Mouse (Mus musculus) frontal cortex, postnatal 14 days (tissue): ENCODE measurements around the gene Olfr699.
"Not testable (repeated sequence)": the region's sequence is repeated elsewhere in the genome, so short reads cannot be mapped to it uniquely, and the experiment has no call there.

ENCODE experiments used
- DNase-seq, 2 experiments: peaks; one replicate each; pipeline ENCODE4 v3.0.0; 2022; ENCODE audit warnings: low spot score in 2 of 2

The Olfr699 gene

DNA sequence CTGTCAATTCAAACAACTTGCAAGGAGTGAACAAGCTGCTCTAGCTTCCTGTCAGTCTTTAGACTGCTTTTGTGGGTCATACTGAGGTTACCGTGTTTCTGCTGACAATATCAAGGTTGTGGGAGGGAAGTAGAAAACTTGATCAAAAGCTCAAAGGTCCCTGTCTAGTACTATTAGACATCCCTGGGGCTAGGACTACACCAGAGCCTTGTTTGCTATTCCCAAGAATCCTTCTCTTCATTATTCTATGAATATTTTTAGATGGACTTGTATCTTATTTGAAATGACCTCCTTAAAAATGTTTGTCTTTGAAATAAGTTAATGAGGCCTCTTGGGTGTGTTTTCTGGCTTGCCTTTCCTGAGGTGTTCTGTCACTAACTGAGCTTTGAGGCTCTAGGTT lies at the start of gene Olfr699:
Olfr699 (minus strand) TSS at position 101 of the 400 bp plus-strand sequence.
- no peak for DNase-seq

DNA sequence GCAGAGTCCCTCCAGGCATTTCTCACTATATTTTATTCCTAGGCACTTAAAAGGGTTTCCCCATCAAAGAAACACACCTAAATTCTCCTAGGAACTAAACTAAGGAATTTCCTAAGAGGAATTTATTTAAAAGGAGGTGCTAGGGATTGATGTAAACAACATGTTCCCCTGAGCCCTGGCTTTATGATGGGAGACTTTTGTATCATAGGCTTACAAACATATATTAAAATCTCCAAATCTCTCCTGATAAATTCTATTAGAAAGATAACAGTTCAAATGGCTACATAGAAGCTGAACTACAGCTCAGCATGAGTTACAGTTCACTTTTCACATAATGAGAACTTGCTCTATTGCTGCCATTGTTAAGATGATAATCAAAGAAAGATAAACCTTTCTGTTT lies 40.8 kb upstream of the Olfr699 start, which contains the start of gene Olfr702:
Olfr702 (minus strand) TSS at position 101 of the 400 bp plus-strand sequence.
- DNase-seq = no peak

DNA sequence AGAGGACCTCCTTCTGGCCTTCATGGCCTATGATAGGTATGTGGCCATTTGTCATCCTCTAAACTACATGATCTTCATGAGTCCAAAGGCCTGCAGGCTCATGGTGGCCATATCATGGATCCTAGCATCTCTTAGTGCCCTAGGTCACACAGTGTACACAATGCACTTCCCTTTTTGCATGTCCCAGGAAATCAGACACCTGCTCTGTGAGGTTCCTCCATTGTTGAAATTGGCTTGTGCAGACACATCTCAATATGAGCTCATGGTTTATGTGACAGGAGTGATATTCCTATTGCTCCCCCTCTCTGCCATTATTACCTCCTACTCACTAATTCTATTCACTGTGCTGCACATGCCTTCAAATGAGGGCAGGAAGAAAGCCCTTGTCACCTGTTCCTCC lies 25.4 kb upstream of the Olfr699 start:
- DNase-seq = no peak

DNA sequence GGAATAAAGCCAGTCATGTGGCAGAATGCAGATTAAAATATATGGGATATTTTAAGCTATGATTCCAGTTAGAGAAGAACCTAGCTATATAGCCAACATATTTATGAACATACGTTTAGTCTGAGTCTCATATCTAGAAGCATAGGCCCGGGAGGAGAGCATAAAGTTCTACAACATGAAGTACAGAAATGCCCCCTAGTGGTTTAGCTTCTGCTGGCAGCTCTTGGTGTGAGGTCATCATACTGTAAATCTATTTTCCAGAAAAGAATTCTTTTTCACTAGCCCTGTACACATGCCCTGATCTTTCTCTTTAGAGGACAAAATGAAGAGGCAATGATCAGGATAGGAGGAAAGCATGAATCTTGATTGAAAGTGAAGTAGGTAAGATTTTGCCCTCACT lies 22.8 kb upstream of the Olfr699 start:
- DNase-seq = no peak

DNA sequence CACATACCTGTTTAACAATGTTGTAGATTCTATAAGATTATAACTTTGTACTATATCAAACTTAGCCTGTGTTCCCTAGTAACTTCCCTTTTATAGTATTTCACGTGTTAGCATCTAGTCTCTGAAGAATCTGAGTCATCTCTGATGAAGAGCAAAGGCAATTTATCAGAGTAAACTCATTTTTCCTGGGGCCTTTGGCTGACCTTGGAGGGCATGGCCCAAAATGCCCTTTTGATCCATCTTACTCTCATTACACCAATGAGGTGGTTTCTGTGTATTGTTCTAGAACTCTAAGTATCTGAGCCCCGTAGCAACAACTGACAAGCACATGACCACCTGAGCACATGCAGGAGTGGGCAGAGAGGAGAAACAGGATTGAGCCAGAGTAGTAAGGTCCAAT lies 20.8 kb upstream of the Olfr699 start, which contains the start of gene Olfr701:
Olfr701 (plus strand) TSS at position 301 of the 400 bp plus-strand sequence.
- no peak for DNase-seq

DNA sequence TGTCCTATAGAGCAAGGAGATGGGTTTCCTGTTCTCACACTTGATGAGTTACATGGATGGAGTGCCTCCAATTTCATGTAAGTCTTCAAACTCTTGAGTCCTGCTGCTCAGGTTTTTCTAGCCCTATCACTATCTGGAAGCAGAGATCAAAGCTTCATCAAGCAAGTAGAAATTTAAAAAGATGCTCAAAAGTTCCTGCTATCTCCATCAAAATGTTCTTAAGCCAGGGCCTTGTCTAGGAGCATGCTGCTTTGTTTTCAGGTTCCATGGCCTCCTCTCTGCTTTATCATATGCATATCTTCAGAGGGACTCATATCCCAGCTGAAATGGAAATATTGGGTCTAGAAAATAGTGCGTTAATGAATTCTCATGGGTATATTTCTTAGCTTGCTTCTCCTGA lies 15.7 kb upstream of the Olfr699 start, which contains the start of gene Olfr700:
Olfr700 (minus strand) TSS at position 101 of the 400 bp plus-strand sequence.
- DNase-seq = no peak

DNA sequence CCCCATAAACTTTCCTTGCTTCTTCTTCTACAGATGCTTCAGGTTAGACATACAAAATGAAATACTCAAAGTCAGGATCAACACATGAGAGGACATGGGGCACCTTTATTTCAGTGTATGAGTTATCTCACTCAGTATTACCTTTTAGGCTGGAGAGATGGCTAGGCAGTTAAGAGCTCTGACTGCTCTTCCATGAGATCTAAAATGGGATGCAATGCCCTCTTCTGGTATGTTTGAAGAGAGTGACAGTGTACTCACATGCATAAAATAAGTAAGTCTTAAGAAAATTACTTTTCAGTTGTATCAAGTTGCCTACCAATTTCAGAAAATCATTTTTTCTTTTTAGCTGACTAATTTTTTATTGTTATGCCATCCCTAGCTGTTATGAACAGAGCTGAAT lies 4.7 kb downstream of the Olfr699 start:
- DNase-seq = no peak

DNA sequence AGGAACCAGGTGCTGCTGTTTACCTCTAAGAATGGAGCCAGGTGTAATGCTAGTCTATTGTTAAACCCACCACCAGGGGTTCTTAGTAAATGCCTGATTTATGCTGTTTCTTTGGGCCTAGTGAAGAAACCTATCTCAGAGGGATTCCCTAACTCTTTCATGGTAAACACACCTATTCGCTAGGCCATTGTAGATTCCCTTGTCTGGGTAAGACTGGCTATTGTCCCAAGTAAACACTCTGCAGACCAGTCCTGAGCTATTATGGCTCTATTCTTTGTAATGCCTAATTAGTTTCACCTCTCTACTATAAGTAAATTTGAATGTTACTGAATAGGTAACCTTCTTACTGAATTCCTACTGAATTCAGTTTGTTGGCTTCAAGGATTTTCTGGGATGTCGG lies 32.0 kb downstream of the Olfr699 start:
- not testable (repeated sequence) for DNase-seq

DNA sequence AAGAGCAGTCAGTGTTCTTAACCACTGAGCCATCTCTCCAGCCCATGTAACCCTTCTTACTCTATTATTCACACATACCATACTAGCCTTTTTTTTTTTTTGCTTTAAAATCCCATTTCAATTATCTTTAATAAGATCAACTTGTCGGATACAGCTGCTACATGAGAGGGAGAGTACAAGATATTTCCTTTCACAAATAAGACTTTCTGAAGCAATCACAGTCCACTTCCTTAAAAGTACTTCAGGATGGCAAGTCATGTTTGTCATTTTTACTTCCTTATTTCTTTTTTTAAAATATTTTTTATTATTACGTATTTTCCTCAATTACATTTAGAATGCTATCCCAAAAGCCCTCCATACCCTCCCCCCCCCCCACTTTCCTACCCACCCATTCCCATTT lies 34.2 kb downstream of the Olfr699 start:
- DNase-seq = no peak

DNA sequence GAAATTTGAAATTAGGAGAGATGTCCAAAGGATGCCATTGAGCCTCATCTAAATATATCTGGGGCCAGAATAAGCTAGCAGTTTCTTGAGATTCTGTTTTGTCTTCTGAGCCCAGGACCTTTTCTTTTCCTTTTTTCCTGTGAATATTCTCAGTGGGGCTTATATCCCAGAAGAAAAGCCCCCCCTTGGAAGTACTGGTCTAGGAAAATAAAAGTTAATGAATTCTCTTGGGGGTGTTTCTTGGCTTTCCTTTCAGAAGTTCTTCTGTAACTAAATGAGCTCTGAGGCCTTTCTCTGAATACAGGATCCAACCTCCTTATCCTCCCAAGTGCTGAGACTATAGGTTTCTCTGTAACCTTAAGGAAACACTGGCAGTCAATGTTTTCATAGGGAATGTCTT lies 37.7 kb downstream of the Olfr699 start, which contains the start of gene Olfr698:
Olfr698 (minus strand) TSS at position 101 of the 400 bp plus-strand sequence.
- DNase-seq = no peak

DNA sequence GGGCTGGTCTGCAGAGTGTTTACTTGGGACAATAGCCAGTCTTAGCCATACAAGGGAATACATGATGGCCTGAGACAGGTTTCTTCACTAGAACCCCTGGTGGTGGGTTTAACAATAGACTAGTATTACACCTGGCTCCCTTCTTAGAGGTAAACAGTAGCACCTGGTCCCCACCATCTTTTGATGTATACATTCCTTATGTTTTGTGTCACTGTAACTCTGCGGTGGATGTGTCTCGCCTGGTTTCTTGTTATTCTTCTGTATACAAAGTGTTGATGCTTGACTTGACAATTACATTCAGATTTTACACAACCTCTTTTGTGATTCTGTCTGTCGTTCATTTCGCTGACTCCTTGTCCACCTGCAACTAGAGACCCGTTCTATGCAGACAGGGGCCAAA lies 47.2 kb downstream of the Olfr699 start:
- no peak for DNase-seq

DNA sequence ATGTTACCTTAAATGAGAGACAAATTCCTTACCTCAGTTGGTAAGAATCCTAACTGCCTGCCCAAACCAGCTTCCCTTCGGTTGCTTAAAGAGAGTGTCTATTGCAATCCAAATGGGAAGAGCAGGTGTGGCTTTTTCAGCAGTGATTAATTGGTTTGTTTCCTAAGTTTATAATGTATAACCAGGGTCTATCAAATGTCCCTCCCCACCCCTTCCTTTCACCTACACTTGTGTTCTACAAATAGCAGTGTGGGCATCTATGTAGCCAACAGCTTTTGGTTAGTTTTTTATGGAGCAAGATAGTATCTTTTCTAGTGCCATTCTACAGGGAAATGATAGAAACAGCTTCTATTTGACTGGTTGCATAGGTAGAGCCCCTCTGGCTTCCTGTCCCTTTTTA lies 50.7 kb downstream of the Olfr699 start, which contains the start of gene Olfr697:
Olfr697 (minus strand) TSS at position 101 of the 400 bp plus-strand sequence.
- DNase-seq = no peak
